Mouse (Mus musculus): ENCODE results near the gene Tcea3.

Gene Tcea3

DNA sequence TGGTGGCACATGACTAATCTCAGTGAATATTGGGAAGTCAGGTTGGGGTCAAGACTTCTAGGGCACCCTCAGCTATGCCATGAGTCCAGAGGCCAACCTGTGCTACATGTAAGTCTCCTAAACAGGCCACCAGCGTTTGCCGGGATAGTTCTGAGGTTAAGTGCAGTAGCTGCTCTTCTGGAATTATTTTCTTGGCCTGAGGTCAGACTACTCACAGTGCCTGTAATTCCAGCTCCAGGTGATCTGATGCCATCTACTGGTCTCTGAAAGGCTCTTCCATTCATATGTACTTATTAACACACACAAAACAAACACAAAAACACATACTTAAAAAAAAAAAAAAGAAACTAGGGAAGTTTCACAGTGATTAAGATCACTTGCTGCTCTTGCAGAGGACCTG is 76.7 kb downstream of the Tcea3 start:
- DNase-seq (ENCODE audit: low spot score) = no peak
